Mouse (Mus musculus) frontal cortex, postnatal 14 days (tissue): ENCODE results near the gene Adra2b.

Experiments
- DNase-seq, 2 experiments: peaks; one replicate each; pipeline ENCODE4 v3.0.0; 2022; ENCODE audit warnings: low spot score in 2 of 2

Gene Adra2b

DNA sequence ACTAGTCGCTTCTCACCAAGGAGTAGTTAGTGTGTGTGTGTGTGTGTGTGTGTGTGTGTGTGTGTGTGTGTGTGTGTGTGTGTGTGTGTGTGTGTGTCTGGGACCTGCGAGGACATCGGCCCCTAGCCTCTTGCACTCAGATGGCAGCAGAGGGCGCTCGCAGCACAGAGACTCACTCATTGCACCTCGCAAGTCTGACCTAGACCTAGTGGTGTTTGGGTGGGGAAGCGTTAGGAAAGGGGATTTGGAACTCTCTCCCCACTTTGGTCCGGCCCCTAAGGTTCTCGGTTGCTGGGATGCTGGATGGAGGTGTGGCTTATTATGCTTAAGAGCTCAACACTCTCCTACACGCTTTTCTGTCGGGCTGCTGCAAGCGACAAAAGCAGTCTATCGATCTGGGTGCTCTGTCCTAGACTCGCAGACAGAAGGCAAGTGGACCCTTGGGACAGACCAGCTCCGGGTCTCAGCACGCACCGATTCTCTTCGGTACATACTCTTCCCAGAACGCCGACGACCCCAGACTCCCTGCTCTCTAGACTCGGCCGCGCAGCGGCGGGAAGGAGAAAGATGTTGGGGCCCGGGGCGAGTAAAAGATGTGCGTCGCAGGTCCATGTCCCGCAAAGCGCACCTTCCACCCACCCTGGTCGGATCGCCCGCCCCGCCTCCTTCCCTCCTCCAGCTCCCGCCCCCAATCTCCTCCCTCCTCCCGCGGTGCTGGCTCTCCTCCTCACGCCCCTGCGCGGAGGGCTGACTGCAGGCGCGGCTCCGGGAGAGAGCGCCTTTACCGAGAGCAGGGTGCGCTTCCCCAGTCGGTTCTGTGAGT is at the start of gene Adra2b:
Gene Adra2b (plus strand): TSS at position 750 of the 823 bp plus-strand sequence.
- peak; percentile 68 to 80 for DNase-seq

DNA sequence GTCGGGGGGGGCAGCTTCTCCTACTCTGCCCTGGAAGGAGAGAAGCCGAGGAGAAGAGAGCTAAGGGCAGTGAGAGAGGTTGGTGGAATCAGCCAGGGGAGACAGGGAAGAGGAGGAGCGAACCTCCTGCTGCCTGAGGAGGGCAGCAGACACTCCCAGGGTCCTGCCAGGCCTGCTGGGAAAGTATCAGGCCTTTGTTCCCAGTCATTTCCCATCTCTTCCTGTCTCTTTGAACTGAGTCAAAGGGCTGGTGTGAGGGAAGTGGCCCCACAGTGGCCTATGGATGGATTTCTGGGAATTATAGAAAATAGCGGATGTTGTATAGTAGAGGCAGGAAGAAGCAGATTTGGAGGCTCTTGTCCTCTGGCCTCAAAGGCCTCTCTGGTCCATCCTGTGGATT is 49.1 kb upstream of the Adra2b start:
- DNase-seq = no peak

DNA sequence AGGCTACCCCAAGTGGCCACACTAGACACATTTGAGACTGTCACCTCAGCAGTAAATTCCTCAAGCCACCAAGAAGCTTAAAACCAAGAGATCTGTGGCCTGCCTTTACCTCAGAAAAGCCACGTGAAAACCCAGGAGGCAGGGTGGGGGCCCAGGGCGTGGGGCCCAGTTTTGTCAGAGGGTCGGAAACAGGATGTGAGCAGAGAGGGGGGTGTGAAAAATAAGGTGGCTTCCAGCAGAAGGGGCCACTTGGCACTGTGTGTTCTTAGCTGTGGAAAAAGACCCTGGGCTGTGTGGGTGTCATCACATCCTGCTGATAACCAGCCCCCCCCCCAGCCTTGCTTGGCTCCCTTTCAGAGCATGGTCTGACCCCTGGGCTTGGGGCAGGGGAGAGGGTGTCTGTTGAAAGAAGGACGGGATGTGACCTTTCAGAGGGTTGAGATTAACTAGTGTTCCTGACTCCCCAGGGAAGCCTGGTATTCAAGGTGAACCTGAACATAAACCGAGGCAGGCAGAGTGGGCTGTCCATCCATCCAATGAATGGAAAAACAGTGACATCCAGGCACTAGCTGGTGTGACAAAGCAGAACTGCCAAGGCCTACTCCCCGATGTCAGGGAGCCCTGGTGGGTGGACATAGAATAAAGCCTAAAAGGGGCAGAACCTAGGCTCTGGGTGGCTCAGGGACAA is 48.4 kb upstream of the Adra2b start:
- no peak for DNase-seq

DNA sequence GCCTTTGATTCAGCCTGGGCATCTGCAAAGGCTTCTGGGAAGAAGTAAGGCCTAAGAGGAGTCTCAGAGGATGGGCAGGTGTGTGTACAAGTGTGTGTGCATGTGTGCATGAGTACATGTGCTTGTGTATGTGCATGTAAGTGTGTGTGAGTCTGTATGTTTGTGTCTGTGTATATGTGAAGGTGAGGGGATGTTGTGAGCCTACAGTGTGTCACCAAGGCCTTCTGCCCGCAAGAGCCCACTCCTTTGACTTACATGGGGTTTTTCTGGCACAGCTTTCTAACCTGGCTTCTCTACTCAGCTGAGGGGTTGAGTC is 47.9 kb upstream of the Adra2b start:
- DNase-seq = no peak

DNA sequence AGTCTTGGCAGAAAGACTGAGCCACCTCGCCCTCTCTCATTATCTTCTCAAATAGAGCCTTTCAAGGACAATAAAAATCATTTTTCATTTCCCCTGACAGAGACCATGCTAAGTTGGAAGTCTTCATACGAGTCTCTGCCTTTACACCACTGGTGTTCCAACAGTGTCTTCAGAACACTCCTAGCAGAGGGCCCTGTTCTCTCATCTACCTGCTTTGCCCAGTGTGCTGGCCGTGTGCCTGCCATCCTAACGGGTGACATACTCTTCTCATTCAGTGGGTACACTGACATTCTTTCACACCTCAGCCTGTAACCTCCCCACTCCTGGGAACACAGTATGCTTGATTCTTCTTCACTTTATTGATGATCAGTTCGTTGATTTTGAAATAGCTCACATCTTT is 46.6 kb upstream of the Adra2b start:
- DNase-seq = no peak

DNA sequence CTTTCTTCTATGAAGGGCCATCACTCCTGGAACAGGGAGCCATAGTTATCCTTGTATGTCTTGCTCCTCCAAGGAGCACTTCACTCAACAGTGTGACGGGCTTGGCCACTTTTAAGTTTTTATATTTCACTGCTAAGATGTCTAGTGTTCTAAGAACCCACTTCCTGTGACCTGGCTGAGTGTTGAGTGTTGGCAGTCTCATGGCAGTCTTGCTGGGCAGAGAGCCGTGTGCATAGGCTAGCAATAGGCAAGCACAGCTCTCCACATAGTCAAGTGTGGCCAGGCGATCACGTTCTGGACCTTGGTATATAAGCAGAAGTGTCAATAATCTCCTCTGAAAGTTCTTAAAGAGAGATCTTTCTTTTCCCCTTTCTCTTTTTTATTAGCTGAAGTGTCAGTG is 44.9 kb upstream of the Adra2b start:
- no peak for DNase-seq

DNA sequence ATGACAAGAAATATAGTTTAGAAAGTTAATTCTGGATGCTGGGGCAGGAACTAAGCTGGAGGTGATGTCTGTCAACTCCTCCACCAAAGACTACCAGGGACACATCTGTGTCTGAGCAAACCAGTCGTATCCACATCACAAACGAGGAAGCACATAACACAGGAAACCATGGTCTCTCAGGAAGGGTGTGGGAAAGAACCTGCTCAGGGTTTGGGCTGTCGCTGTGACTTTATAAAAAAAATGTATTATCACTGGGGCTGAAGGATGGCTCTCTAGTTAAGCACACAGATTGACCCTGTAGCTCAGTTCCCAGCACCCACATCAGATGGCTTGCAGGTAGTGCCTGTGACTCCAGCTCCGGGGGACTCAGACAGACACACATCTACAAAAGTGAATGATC is 43.9 kb upstream of the Adra2b start:
- no peak for DNase-seq

DNA sequence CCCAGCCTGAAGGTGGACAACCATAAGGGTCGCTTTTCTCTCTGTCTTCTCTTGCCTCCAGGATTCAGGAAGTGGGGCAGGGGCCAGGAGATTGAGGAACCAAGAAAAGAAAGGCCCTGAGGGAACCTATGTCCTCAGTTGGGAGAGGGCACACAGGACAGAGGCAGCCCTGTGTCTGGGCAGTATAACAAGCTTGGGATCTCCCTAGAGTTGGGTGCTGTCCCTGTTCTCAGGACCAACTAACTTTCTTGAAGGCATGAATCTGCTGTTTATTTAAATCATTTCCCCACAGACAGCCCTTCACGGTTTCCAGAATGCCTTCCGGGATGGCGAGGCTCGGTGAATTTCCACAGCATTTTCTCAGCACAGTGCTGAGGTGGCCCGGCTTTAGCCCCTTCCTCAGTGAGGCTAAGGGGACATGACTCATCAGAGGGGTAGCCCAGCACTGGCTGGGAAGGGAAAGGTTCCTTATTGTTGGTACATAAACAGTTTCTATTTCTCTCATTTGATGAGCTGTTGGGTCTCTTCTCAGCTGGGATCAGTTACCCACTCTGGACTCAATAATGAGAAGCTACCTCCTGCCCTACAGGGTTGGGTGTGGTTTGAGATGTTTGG is 40.2 kb upstream of the Adra2b start:
- DNase-seq = no peak

DNA sequence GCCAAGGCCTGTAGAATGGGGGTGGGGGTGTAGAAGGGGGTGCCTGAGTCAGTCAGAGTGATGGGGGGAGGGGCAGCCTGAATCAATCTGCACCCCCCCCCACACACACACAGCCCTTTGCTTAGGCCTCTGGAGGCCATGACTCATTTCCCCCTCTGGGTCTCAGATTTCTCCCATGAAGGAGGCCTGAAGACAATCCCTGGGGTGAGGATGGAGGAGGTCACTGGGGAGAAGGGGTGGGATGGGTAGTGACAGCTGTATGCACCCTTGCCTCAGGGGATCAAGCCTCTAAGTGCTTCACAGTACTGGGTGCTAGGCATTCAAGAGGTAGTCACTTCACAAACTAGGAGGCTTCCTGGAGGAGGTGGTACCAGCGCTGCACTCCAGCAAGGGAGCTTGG is 39.3 kb upstream of the Adra2b start:
- DNase-seq = no peak

DNA sequence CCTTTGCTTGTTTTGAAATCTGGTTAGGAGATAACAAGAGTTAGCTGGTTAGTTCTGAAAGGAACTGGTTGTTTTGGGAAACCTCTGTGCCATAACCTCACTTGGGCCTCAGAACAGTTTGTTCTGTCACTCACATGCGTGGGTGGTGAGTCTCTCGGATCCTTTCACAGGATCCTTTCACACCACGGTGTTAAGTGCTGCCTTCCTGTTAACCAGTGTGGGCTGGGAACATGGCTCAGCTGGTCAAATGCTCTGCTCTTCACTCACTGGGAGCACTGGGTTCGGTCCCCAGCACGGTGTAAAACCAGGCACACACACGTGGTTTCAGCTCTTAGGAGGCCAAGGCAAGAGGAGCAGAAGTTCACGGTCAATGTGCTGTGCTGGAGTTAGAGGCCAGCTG is 38.6 kb upstream of the Adra2b start:
- no peak for DNase-seq

DNA sequence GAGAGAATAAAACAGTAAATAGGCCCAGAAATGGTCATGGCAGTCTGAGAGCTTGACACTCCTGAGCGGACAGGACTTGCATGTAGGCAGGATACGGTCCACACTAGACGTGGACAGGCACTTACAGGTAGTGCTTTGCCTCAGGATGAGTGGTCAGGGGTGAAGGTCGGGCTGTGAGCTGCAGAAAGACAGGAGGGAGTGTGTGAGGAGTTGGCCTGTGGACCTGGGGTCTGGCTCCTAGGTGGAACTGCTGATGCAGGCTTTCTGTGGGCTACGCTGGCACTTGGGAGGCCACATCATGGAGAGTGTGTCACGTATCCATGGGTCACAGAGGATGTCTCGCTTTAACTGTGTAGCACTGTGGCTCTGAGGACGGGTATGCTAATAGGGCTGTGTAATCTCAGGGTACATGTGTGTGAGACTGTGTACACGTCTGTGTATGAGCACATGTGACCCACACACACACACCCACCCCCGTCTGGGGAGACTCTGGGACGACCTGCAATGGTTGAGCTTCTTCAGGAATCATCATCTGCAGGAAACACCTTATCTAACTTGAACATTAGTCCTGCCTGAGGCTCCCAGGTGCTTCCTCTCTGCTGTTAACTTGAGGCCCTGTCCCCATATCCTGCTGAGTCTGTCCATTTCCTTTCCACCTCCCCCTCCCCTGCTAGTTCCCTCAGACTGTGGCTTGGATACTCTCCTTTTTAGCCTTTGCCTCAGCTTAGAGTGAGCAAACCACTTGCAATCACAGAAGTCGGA is 34.7 kb upstream of the Adra2b start:
- DNase-seq = no peak

DNA sequence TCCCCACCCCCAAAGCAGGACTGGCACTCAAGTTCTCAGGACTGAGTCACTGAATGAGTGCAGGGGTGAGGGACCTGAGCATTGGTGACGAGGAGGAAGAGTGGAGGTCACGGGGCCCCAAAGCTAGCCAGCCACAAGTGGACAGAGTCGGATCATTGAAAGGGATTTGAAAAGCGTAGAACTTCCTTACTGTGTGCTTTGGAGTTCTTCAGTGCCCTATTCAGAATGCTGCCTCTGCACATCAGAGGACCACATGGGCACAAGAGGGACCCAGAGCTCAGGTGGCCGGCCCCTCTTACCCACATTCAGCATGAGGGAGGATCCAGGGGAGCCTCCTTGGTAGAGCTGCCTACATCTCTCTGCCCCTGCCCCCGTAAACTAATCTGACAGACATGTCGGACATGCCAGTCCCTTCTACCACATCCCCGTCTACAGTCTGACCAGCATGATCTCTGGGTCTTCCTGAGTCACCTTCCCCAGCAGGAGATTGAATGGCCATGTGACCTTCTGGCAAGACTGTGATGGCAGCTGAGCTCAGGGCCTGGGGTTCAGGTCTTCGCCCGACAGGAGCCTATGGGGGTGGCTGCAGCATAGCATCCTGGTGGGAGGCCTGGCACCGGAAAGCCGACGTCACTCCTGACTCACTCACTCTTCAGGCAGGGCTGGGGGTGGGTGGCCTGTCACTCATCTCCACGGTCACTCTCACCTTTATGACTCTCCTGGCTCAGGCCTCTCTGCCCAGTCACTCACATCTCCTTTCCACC is 30.0 kb upstream of the Adra2b start:
- no peak for DNase-seq

DNA sequence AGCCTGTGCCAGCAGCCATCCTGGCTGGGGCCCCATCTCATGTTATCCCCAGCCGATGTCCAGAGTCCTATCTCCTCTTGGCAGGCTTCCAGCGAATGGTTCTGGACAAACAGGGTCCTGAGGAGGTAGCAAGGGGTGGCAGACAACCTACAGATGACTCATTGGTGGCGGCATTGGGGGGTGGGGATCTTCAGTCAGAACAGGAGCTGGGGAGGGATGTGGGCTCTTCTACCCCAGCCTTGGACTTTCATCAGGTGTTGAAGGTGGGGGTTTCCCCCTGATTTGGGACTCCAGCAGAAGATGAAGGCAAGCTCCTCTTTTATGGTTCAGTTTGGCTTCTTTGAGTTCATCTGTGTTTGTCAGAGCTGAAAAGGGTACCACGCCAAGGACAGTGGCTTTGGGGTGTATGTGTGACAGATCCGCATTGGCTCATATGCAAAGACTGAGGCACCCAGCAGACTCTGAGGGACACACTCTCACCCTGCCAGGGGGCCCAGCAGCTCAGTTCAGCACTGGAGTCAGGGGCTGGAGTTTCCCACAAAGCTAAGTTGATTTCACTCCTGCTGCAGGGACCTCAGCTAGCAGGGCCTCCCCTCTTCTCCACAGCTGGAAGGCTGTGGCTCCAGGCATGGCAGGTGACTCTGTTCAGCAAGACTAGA is 28.9 kb upstream of the Adra2b start:
- no peak for DNase-seq

DNA sequence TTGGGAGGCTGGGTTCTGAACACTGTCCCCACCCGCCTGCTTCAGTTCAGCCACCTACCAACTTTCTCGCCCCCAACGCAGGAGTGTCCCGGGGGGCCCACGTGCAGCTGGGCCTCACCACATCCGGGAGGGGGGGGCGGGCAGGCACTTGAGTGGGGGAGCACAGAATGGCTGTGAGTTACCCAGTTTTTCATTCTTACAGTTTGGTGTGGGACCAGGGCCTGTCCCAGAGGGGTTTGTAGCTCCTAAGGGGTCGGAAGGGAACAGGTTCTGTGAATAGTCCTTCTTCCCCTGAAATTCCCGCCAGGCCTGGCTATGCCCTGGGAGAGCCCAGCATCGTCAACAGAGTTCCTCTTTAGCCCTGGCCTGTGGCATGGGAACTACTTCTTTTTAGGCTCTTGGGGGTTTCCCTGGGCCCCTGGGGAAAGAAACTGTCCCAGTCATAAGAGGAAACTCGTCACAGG is 27.9 kb upstream of the Adra2b start:
- no peak for DNase-seq

DNA sequence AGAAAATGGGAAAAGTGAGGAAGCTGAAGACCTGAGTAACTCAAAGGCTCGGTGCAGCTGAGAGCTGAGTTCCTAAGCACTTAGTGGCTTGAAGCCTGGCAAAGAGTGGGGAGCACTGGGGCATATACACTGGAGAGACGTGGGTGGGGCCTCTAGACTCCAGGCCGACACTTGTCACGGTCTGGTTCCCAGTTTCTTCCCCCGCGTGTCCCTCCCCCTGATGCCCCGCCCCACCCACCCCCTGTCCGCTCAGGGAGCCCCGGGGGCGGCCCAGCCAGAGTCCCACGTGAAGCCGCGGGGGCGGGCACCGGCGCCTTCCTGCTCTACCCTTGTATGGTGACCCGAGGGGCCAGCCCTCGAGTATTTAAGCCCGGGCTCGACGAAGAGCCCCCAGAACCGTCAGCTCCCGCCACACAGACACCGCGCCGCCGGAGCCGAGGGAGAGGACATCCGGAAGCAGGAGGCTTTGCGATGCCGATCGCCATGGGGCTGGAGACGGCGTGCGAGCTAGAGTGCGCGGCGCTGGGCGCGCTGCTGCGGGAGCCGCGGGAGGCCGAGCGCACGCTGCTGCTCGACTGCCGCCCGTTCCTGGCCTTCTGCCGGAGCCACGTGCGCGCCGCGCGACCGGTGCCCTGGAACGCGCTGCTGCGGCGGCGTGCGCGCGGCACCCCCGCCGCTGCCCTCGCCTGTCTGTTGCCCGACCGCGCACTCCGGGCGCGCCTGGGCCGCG is 27.1 kb upstream of the Adra2b start, which contains the start of gene Dusp2:
Gene Dusp2 (plus strand): TSS at position 393 of the 730 bp plus-strand sequence.
- peak; percentile 39 to 51 for DNase-seq

DNA sequence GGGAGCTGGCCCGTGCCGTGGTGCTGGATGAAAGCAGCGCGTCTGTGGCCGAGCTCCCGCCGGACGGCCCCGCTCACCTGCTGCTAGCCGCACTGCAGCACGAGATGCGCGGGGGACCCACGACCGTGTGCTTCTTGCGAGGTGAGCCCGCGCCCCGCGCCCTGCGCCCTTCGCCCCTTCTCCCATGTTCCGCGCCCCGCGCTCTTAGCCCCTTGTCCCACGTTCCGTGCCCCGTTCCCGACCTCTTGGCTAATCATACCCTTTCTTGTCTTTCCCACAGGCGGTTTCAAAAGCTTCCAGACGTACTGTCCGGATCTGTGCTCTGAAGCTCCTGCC is 26.5 kb upstream of the Adra2b start:
- DNase-seq = no peak

DNA sequence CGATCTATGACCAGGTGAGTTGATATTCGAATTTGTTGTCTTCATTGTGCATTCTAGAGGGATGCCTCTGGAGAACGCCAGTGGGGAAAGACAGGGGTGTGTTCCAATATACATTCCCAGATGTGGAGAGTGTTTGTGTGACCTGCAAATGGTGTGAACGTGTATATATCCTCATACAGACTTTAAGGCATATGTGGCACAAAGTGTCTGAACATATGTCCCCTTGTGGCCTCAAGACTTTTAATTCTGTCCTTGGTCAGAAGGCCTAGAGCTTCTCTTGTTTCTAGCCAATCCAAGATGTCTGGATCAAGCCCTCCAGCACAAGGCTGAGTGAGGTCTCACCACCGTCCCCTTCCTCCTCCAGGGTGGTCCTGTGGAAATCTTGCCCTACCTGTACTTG is 26.1 kb upstream of the Adra2b start:
- no peak for DNase-seq

DNA sequence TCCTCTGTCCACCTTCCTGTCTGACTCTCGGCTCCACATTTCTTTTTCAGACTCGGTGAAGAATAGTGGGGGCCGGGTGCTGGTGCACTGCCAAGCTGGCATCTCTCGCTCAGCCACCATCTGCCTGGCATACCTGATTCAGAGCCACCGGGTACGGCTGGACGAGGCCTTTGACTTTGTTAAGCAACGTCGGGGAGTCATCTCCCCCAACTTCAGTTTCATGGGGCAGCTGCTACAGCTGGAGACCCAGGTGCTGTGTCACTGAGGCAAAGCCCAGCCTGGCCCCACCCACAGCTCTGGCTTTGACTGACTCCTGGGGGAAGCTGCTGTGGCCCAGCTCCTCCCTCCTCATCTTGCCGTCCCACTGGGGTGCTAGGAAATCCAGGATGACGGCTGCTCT is 25.5 kb upstream of the Adra2b start:
- no peak for DNase-seq

DNA sequence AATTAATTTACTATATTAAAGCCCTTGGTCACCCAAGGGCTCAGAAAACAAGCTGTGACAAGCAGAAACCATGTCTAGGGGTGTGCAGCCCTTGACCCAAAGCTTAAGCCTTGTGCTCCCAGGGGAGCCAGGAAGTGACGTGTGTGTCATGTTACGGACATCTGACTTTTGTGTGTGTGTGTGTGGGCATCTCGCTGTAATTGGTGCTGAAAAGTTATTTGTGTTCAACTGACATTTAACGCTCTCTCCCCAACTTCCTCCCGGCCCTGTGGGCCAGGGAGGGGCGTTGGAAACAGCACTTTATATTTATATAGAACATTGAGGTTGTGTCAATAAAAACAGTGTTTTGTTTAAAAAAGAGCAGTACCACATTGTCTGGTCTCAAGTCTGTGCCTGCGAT is 25.0 kb upstream of the Adra2b start:
- DNase-seq = no peak

DNA sequence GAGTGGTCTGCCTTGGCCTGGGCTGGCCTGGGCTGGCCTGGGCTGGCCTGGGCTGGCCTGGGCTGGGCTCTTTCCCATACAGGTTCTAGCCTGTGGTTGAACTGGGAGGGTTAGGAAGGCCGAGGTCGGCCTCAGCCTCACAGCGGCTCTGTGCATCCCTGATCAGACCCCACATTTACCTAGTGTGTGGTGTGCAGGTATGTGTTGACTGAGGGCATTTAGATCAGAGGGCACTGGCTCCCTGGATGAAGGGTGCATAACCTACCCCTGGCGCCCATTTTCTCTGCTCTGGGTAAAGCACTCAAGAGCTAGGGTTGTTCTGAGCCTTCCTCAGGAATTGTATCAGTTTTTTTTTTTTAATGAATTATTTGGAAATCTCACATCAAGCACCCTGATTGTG is 24.6 kb upstream of the Adra2b start, which contains the start of gene Astl:
Gene Astl (plus strand): TSS at position 224 of the 400 bp plus-strand sequence.
- DNase-seq = no peak
